Mouse (Mus musculus) inflammation-experienced regulatory T-cells, adult 6 months (primary cell): ENCODE results near the gene Chchd2. TPM values are rescaled to one million over a fixed set of nuclear protein-coding genes. Genes with fewer than 3 reads are reported as not detected.
"Not testable (repeated sequence)": the region's sequence is repeated elsewhere in the genome, so short reads cannot be mapped to it uniquely, and the experiment has no call there.

Experiments
- ATAC-seq: one replicate; pipeline ENCODE4 v1.8.0; 2017
- polyA plus RNA-seq, 3 experiments: library from polyadenylated mRNA; unstranded; fragments of 100-300 nt; shearing (Covaris generic); gene quantifications; one replicate each; pipeline ENCODE4 v1.2.1; 2017

Gene Chchd2
- 100 to 1,000 TPM; 317 to 466 (median 338) TPM for polyA plus RNA-seq

DNA sequence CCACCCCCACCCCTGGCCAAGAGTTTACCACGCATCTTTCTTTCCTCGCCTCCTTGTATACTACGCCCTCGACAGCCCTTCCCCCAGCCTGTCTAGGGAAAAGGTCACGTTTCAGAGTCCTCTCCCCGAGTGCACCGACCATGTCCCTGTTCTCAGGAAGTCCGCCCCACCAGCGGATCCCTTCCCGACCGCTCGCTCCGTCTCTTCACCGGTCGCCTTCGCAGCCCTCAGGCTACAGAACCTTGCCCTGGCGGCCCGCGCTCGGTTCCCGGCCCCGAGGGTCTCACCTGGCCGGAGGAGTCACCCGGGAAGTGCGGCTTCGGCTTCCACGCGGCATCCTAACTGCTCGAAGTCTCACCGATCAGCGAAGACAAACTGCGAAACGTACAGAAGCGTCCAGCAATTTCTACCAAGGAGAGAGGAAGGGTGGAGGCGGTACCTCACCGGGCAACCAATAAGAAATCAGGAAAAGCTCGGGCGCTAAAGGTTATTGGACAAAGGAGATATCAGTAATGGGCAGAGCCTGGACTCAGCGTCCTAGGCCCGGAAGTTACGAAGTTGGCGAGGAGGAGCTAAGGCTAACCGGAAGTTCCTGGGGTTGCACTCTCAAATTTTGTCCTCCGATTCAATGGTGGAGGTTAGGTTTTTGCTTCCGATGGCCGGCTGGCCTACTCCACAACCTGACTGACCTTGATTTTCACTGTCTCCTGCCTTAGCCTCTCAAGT lies at the start of gene Chchd2:
Gene Chchd2, minus strand, starts transcription at position 560 of the 726 bp plus-strand sequence.
- peak; percentile 96 for ATAC-seq

DNA sequence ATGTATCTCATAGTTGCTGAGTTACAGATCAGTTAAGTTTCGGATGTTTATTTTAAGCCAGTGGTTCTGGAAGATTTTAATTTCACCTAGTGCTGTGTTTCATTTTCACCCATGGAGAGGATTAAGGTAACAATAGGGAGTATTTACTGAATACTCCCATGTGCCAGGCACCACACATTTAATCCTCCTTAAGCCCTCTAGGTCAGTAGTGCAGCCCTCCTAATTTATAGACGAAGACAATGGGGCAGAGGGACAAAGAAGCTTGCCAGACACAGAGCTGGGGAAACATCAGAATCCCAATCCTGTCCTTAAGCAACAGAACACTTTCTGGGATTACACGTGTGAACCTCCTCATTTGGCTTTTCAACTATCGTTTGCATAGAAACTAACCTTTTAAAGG lies 49.7 kb upstream of the Chchd2 start:
- no peak for ATAC-seq

DNA sequence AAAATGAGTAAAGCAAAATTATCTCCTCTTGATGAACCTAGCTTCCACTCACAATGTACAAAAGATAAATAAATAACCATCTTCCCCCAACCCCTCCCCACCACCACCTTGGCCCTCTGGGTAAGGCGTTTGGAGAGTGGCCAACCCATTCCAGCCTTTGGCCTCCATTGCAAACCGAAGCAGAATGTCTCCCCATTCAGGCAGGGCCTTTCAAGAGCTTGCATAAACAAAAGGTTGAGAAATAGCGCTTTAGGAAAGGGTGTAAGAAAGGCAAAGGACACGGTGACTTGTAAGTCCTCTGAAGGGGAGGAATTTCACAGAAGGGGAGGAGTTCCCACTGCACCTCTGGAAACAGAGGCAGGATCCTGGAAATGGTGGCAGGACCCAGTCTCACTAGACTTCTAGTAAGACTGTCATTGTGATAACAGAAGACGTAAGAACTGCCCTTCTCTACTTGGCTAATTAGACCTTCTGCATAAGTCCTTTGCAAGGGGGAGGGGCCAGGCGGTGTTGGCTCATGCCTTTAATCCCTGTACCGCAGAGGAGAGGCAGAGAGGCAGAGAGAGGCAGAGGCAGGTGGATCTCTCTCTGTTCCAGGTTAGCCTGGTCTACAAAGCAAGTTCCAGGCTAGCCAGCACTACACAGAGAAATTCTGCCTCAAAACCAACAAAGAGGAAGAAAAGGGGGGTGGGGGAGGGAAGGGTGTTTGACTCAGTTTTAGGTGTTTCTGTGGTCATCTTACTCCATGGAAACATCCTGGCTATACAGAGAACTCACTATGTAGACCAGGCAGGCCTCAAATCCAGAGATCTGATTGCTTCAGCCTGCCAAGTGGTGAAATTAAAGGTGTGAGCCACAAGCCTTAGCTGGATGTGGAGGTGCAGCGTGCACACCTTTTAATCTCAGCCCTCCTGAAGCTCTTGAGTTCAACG lies 42.9 kb upstream of the Chchd2 start:
- ATAC-seq, result no peak

DNA sequence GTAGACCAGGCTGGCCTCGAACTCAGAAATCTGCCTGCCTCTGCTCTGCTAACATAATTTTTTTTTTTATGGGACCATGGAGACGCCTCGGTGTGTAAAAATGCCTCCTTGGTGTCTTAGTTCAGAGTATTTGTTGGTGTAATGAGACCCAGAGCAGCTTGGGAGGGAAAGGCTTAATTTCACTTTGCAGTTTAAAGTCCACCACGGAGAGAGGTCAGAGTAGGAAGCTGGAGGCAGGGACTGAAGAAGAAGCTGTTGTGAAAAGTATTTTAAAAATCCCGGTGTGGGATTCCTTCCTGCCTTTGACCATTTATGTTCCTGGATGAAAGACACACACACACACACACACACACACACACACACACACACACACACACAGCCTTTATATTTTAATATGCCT lies 38.7 kb upstream of the Chchd2 start:
- no peak for ATAC-seq

DNA sequence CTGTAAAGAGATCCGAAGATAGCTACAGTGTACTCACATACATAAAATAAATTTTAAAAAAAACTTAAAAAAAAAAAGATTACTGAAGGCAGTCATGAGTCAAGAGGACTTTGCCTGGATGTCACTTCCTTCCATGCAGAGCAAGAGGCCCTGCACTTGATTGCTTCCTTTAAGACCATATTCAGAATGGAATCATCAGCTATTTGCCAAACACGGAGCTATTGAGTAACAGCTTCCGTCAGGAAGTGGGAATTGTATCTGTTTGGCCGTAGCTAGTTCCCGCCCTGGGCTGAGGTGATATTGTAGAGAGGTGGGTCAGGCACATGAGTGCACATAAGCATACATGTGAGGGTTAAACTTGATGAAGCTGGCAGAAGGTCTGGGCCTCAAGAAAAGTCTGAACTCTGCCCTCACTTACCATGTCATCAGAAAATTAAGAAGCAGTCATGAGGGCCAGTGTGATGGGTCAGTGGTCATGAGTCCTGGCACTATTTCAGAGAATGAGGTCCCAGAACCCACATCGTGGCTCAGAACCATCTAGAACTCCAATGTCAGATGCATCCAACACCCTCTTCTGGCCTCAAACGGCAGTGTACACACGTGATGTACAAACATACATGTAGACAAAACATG lies 37.7 kb upstream of the Chchd2 start:
- no peak for ATAC-seq

DNA sequence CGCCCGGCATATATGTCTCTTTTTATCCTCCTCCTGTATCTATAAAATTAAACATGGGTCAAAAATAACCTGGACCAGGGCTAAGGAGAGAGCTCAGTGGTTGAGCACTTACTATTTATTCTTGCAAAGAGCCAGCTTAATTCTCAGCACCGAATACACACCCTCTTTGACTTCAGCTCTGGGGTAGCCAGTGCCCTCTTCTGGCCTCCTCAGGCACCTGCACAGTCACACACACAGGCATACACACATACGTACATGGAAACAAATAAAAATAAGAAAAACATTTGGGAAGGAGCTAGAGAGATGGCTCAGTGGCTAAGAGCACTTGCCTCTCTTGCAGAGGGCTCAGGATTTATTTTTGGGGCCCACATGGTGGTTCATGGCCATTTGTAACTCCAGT lies 34.7 kb upstream of the Chchd2 start:
- ATAC-seq, result no peak

DNA sequence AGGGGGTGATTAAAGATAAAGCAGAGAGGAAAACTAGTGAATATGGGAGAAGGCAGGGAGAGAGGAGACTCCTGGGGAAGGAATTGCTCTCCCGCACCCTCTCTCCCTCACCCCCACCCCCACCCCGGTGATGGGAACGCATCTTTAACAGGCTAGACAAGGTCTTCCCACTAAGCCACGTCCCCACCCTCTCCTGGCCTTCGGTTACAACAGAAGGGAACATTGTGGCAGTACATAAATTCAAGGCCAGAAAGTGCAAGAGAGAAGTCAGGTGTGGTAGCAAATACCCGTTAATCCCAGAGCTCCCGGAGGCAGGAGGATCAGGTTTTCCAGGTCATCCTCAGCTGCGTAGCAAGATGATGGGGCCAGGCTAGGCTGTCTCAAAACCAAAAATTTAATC lies 32.0 kb upstream of the Chchd2 start:
- no peak for ATAC-seq

DNA sequence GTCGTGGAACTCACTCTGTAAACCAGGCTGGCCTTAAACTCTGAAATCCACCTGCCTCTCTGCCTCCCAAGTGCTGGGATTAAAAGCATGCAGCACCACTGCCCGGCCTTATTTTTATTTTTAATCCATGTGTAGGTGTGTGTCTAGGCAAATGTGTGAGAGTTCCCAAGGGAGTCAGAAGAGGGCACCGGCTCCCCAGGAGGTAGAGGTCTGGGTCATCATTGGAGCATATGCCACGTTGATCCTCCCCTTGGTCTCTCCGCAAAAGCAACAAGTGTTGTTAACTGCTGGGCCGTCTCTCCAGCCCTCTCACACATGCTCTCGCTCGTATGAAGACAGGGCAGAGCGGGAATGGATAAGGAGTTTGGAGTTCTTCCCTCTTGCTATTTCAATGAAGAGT lies 31.5 kb upstream of the Chchd2 start:
- no peak for ATAC-seq

DNA sequence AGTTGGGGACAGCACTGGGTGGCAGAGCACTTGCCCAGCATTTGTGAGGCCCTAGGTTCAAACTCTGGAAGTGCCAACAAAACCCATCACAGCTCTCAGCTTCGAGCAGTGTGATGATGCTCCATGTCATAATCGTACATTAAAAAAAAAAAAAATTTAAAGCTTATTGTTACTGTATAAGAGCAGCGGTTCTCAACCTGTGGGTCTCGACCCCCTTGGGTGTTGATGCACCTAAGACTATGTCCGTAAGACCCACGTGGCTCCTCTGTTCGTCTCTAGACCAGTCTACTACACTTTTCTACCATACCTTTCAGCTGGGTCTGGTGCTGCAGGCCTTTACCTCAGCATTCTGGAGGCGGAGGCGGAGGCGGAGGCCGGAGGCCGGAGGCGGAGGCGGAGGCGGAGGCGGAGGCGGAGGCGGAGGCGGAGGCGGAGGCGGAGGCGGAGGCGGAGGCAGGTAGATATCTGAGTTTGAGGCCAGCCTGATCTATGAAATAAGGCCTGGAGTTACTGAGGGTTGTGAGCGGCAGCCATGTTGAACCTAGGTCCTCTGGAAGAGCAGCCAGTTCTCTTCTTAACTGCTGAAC lies 30.9 kb upstream of the Chchd2 start:
- ATAC-seq, result no peak

DNA sequence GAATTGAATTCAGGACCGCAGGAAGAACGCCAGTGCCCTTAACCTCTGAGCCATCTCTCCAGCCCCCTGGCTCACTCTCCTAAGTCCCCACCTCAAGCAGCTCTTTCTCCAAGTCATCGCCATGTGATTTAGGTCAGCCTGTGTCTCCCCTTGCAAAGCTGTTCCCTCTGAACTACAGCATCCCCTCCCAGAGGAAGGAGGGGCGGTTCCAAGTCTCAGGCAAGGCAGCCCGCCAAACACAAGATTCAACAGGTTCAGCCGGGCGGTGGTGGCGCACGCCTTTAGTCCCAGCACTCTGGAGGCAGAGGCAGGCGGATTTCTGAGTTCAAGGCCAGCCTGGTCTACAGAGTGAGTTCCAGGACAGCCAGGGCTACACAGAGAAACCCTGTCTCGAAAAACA lies 28.2 kb upstream of the Chchd2 start:
- not testable (repeated sequence) for ATAC-seq

DNA sequence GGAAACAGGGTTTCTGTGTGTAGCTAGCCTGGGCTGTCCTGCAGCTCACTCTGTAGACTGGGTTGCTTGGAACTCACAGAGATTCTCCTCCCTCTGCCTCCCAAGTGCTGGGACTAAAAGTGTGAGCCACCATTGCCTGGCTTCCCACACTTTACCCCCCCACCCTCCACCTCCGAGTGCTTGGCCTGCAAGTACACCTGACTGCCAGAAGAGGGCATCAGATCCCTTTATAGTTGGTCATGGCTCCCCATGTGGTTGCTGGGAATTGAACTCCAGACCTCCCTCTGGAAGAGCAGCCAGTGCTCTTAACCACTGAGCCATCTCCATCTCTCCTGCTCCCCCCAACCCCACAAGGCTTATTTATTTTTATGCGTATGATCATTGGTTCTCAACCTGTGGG lies 26.8 kb upstream of the Chchd2 start:
- ATAC-seq, result peak; percentile 85

DNA sequence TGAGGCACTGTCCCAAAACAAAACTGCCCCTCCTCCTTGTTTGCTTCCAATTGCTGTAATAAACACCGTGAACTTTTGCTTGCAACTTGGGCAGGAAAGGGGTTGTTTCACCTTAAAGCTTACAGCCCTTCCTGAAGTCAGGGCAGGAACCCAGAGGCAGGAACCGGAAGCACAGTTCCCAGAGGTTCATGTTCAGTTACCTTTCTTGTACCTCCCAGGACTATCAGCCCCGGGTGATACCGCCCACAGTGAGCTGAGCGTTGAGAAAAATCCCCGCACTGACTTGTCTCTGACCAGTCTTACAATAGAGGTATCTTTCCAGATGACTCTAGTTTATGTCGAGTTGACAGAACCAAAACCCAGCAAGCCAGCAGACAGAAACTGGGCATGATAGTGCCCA lies 22.3 kb upstream of the Chchd2 start:
- no peak for ATAC-seq

DNA sequence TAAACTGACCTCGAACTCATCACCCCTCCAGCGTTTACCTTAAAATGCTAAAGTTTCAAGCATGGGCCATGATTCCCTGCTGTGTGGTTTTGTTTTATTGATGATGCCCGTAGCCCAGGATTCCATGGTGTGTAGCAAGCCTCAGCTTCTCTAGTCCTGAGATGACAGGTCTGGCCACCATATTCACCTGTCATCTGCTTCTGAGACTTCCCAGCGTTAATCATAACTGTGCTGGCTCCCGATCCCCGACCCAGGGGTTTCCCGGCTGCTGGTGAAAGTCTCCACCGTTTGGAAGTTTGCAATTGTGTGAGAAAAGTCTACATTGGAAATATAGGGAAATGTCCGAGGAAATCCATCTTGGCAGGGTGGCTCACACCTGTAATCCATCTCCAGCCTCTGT lies 21.9 kb upstream of the Chchd2 start:
- no peak for ATAC-seq

DNA sequence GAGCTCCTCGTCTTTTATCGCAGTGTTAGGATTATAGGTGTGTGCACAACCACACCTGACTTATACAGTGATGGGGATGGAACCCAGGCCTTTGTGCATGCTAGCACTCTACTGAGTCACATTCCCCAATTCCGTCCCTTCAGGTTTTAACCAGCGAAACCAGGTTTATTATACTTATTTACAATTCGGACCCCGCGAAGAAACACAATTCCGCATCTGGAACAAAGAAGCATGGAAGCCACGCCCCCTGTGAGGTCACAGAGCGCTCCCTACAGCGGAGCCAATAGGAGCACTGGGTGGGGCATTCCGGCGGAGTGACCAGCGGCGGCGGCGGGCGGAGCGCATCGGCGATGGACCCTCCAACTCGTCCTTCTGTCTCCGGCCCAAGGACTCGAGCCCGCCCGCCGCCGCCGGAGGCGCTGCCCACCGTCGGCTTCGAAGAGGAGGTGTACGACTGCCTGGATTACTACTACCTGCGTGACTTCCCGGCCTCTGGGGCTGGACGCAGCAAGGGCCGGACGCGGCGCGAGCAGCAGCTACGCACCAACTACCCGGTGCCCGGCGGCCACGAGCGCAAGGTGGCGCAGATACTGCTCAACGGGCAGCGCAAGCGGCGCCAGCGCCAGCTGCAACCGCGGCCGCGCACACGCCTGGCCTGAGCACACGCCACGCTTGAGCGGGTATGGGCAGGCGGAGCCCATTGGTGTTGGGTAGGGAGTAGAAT lies 21.1 kb upstream of the Chchd2 start, which contains the start of gene Nupr1l:
Gene Nupr1l, plus strand, starts transcription at position 299 of the 724 bp plus-strand sequence.
- peak; percentile 81 for ATAC-seq

DNA sequence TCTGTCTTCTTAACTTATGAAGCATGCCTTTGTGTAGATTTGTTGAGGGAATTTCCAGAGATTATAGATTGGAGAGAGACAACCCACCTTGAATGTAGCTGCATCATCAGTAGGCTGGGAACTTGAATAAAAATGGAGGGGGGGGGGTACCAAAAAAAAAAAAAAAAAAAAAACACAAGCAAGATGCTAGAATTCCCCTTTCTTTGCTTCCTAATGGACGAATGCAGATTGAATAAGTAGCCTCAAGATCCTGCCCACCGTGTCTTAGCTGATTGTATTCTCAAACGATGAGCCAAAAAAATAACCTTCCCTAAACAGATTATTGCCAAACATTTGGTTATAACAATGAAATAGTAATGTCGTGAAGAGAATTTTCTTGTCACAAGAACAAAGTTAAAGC lies 20.5 kb upstream of the Chchd2 start:
- ATAC-seq, result no peak

DNA sequence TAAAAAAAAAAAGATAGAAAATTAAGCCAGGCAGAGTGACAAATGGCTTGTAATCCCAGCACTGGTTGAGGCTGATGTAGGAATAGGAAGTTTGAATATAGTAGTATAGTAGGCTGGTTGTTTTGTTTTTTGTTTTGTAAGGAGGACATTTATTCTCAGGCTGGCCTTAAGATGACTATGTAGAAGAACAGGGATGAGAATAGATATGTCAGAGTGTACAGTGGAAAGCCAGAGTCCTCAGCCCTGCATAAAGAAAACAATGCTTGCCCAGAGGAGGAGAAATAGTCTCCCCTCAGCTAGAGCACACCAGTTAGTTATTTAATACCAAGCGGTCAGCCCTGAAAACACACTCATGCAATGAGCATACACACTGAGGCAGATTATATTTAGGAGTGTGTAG lies 11.2 kb upstream of the Chchd2 start, which contains the start of gene Phkg1:
Gene Phkg1, minus strand, starts transcription at position 101 of the 400 bp plus-strand sequence.
- ATAC-seq, result no peak

DNA sequence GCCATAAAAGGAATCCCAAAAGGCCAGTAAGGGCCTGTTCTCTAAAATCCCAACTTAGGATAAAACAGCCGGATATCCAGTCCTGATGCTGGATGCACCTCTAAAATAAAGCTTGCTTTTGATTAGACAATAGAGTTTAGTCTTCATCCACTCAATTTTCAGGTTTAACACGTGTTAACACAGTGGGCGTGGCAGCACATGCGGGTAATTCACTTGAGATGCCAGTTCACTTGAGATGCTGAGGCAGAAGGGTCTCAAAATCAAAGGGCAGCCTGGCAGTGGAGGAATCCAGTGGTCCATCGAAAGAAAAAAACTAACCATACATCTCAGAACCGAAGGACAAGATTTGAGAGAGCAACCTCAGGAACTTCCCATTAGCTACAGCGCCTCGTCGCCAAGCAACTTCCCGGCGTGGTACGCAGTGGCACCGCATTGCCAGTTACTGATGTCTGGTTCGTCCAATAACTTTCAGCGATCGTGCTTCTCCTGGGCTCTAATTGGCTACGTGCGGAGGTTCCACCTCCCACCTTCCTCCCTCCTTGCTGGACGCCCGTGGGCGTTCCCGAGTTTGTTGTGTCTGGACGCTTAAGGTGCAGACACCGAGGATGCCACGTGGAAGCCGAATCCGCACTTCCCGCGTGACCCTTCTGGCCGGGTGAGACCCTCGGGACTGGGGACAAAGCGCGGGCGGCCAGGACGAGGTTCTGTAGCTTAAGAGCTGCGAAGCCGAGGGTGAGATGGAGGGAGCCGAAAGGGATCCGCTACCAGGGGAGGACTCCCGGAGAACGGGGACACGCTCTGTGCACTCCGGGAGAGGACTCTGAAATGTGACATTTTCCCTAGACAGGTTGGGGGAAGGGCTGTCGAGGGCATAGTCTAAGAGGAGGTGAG lies 8.2 kb upstream of the Chchd2 start, which contains the start of gene Zbed5:
Gene Zbed5, plus strand, starts transcription at position 526 of the 891 bp plus-strand sequence.
- peak; percentile 100 for ATAC-seq

DNA sequence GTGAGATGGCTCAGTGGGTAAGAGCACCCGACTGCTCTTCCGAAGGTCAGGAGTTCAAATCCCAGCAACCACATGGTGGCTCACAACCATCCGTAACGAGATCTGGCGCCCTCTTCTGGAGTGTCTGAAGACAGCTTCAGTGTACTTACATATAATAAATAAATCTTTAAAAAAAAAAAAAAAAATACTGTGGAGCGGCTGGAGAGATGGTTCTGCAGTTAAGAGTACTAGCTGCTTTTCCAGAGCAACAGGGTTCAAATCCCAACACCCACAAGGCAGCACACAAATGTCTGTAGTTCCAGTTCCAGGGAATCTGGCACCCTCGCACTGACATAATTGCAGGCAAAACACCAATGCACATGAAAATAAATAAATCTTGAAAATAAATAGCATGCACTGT lies 3.1 kb upstream of the Chchd2 start:
- ATAC-seq, result not testable (repeated sequence)

DNA sequence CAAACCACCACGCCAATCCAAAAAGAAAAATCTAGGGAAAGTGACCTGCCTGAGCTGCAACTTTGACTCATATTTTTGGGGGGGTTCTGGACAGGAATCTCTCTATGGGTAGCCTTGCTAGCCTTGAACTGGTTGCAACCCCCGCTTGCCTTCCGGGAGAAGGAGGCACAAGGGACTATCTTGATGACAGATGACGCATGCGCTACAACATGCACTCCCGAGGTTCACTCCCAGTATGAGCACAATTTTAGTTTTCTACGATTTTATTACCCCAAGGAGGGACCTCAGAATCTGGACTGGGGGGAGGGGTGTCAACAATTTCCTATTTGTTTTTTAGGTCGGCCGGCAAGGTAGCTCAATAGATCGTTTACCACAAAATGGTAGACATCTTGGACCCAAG lies 999 bp downstream of the Chchd2 start:
- ATAC-seq, result no peak

DNA sequence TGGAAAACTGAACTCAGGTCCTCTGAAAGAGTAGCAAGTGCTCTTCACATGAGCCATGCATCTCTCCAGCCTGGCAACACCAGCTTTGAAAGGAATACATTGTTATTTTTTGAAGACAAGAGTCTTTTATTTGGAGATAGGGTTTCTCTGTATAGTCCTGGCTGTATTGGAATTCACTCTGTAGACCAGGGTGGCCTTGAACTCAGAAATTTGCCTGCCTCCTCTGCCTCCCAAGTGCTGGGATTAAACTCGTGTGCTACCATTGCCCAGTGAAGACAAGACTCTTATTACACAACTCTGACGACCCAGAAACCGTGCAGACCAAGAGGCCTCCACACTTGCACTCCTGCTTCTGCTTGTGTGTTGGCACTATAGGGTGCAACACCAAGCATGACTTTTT lies 7.4 kb downstream of the Chchd2 start:
- no peak for ATAC-seq

DNA sequence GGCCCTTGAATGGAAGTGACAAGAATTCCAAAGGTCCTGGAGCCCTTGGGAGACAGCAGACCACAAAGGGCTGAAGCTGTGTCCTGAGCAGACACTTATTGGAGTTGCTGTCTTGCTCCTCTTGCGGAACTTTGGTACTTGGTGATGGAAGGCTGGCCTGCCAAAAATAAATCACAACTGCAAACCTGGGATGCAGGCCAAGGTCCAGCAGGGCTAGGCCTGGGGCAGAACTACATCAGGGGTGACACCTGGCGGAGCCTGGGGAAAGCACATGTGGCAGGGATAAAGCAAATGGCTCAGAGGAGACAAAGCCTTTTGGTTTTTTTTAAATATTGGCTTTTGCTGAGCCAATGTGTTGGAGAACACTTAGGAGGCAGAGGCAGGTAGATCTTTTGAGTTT lies 8.3 kb downstream of the Chchd2 start:
- ATAC-seq, result no peak
